Mouse (Mus musculus) erythroblast, embryonic 14.5 days (primary cell): ENCODE data around the gene Exoc6b. TPM values are rescaled to one million over a fixed set of nuclear protein-coding genes. Genes with fewer than 3 reads are reported as not detected.

ENCODE experiments used
- H3K27me3 ChIP-seq: 2 replicates; pipeline ENCODE4 v1.6.1; 2012; ENCODE audit warnings: inconsistent platforms; ENCODE audit not compliant: control insufficient read depth
- H3K36me3 ChIP-seq: 2 replicates; pipeline ENCODE4 v1.6.1; 2012; ENCODE audit warnings: mild to moderate bottlenecking, inconsistent platforms; ENCODE audit not compliant: control insufficient read depth
- H3K4me1 ChIP-seq: 2 replicates; pipeline ENCODE4 v1.6.1; 2012; ENCODE audit warnings: inconsistent platforms; ENCODE audit not compliant: control insufficient read depth
- H3K4me3 ChIP-seq: replicated peaks from 2 replicates; pipeline ENCODE3; 2012; ENCODE audit warnings: moderate library complexity, mild to moderate bottlenecking, inconsistent platforms
- H3K9me3 ChIP-seq: 2 replicates; pipeline ENCODE4 v1.6.1; 2012; ENCODE audit warnings: low read length, inconsistent platforms, mixed read lengths; ENCODE audit not compliant: control insufficient read depth
- GATA1 ChIP-seq: IDR thresholded peaks from 2 replicates; pipeline ENCODE4 v1.6.1; 2012; ENCODE audit warnings: low read length, inconsistent platforms, mixed read lengths
- TAL1 ChIP-seq: IDR thresholded peaks from 3 replicates; pipeline ENCODE4 v1.6.1; 2012; ENCODE audit warnings: low read length, inconsistent platforms, mixed read lengths
- polyA plus RNA-seq: library from polyadenylated mRNA; stranded (reverse); fragments of >175 nt; gene quantifications from 2 replicates; pipeline ENCODE4 v1.2.3, GENCODE M21; 2012

The Exoc6b gene
- polyA plus RNA-seq, 1 experiment = not detected

GRCm38 (mm10) chr6:84569590-84569989 is 499.7 kb downstream of the Exoc6b start:
- H3K36me3 ChIP-seq = no peaks in the 10 kb centered on the region
- TF ChIP-seq GATA1 (no peak), TAL1 (no peak)
- no peaks in the 10 kb centered on the region for H3K9me3 ChIP-seq
- peaks cover 2% of the 10 kb centered on the region; the same call in 1 of the 2 replicates for H3K27me3 ChIP-seq
- no peak overlapping the region for H3K4me3 ChIP-seq
- no peaks in the 10 kb centered on the region for H3K4me1 ChIP-seq

- H3K4me3 ChIP-seq = no peak overlapping the region
- TF ChIP-seq TAL1 (no peak), GATA1 (no peak)
- H3K9me3 ChIP-seq = no peaks in the 10 kb centered on the region
- H3K4me1 ChIP-seq = no peaks in the 10 kb centered on the region
- no peaks in the 10 kb centered on the region for H3K36me3 ChIP-seq
- no peaks in the 10 kb centered on the region for H3K27me3 ChIP-seq
Measured at GRCm38 (mm10) chr6:84568880-84569279, 500.4 kb downstream of the Exoc6b start.

Other genes with a start within 250 kb of the Exoc6b start
- 0.86 and 1.1 TPM in 2 replicates for gene Spr, start 68.3 kb upstream of the Exoc6b start, polyA plus RNA-seq
- not detected in 2 replicates for gene Emx1, start 117.9 kb upstream of the Exoc6b start, polyA plus RNA-seq